ENCODE assay signal across 8 mouse cellular contexts in the genomic region with DNA sequence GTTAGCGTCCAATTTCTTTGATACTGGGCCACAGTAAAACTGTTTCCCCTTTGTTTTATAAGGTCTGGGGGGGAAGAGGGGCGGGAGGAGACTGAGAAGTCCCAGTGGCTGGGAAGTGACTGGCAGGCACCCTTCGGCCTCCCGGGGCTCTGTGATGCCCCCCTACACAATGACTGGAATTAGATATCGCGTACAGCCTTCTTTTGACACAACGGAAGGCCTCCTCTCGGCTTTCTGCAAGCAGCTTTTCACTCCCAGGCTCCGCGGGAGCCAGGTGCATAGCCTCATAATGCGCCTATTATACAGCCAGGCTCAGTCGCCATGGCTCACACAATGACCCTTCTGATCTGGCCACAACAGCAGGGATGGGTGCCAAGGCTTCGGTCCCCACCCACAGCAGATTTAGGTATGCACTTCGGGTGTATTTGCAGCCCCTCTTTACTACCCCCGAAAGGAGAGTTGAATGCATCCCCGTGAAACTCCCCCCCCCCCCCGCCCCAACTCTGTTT. TPM values are rescaled to one million over a fixed set of nuclear protein-coding genes. Genes with fewer than 3 reads are reported as not detected.
A peak's percentile ranks its signal among the peaks of the same experiment; 100 is the strongest.
DNase-seq lines count a peak whose midpoint lies in the region; ATAC-seq lines count a peak whose summit lies in the region.

No protein-coding gene starts in this region.

- H3K36me3 ChIP-seq in heart, embryonic 12.5 days: no peaks in the 10 kb centered on the region
- H3K36me3 ChIP-seq in heart, embryonic 16.5 days (ENCODE audit: control insufficient read depth, insufficient read depth): no peaks in the 10 kb centered on the region
- no peaks in the 10 kb centered on the region for H3K36me3 ChIP-seq in midbrain, embryonic 16.5 days (ENCODE audit: control insufficient read depth, insufficient read depth, low read length)

- peak overlapping the region; percentile 86 for H3K4me2 ChIP-seq in heart, embryonic 12.5 days
- peak overlapping the region; percentile 83 for H3K4me2 ChIP-seq in heart, embryonic 16.5 days (ENCODE audit: low read depth, low read length)
- H3K4me2 ChIP-seq in midbrain, embryonic 16.5 days (ENCODE audit: low read length): peak overlapping the region; percentile 64

- WGBS in heart, embryonic 12.5 days: under 1% methylated on average over 17 of the region's 17 CpGs
- WGBS in heart, embryonic 16.5 days: 3% methylated on average over 17 of the region's 17 CpGs
- WGBS in midbrain, embryonic 16.5 days: under 1% methylated on average over 17 of the region's 17 CpGs

- H3K9me3 ChIP-seq in heart, embryonic 12.5 days (replicated peaks): no peaks in the 10 kb centered on the region
- no peaks in the 10 kb centered on the region for H3K9me3 ChIP-seq in heart, embryonic 16.5 days (replicated peaks; ENCODE audit: control insufficient read depth, low read length)
- no peaks in the 10 kb centered on the region for H3K9me3 ChIP-seq in midbrain, embryonic 16.5 days (replicated peaks; ENCODE audit: control insufficient read depth, low read length, poor library complexity, severe bottlenecking)

- no peak overlapping the region for H3K27ac ChIP-seq in heart, embryonic 12.5 days (ENCODE audit: poor library complexity, severe bottlenecking)
- no peak overlapping the region for H3K27ac ChIP-seq in brown adipose tissue, adult 24 weeks (replicated peaks; ENCODE audit: low read depth, low read length)
- no peak overlapping the region for H3K27ac ChIP-seq in heart, embryonic 16.5 days (ENCODE audit: low read length)
- peak overlapping the region; percentile 87 for H3K27ac ChIP-seq in midbrain, embryonic 16.5 days (ENCODE audit: low read length)

- peak overlapping the region; percentile 46 for H3K4me3 ChIP-seq in heart, embryonic 12.5 days
- H3K4me3 ChIP-seq in brown adipose tissue, adult 24 weeks (ENCODE audit: insufficient read depth, low read depth, low read length): peak overlapping the region; percentile 39
- peak overlapping the region; percentile 52 for H3K4me3 ChIP-seq in heart, embryonic 16.5 days (ENCODE audit: low read length)
- peak overlapping the region; percentile 50 for H3K4me3 ChIP-seq in midbrain, embryonic 16.5 days (ENCODE audit: low read depth, low read length)

- peak overlapping the region; percentile 54 for H3K9ac ChIP-seq in heart, embryonic 12.5 days
- peak overlapping the region; percentile 42 for H3K9ac ChIP-seq in heart, embryonic 16.5 days (ENCODE audit: low read length)
- peak overlapping the region; percentile 76 for H3K9ac ChIP-seq in midbrain, embryonic 16.5 days (ENCODE audit: low read depth, low read length)

- H3K4me1 ChIP-seq in heart, embryonic 12.5 days (replicated peaks): peaks cover 24% of the 10 kb centered on the region
- peaks cover 5% of the 10 kb centered on the region; the same call in 1 of the 2 replicates for H3K4me1 ChIP-seq in brown adipose tissue, adult 24 weeks (ENCODE audit: control insufficient read depth, insufficient read depth, insufficient read length, low read length)
- peaks cover 14% of the 10 kb centered on the region for H3K4me1 ChIP-seq in heart, embryonic 16.5 days (ENCODE audit: control insufficient read depth, insufficient read depth, low read length)
- peaks cover 14% of the 10 kb centered on the region for H3K4me1 ChIP-seq in midbrain, embryonic 16.5 days (ENCODE audit: control insufficient read depth, insufficient read depth, low read length)

- DNase-seq in heart, adult 11 months: no peak
- DNase-seq in left cerebral cortex, adult 9 months (ENCODE audit: low spot score in 2 of 2): peak; percentile 44 to 70
- DNase-seq in yolk sac, embryonic 10.5 days (ENCODE audit: low spot score): peak; percentile 56
- no peak for DNase-seq in urinary bladder, postnatal 25 days (ENCODE audit: low spot score)

- ATAC-seq in heart, embryonic 12.5 days (ENCODE audit: insufficient number of reproducible peaks, low FRiP score): no peak
- peak; percentile 37; the same call in 1 of the 2 replicates for ATAC-seq in heart, embryonic 16.5 days (replicated peaks; ENCODE audit: extremely low read depth, insufficient read depth, low FRiP score)
- ATAC-seq in midbrain, embryonic 16.5 days: peak; percentile 76

- peaks cover 35% of the 10 kb centered on the region for H3K27me3 ChIP-seq in heart, embryonic 12.5 days (replicated peaks)
- H3K27me3 ChIP-seq in heart, embryonic 16.5 days (ENCODE audit: control insufficient read depth, insufficient read depth, low read length): 0 out of 2 replicates have a peak, but pooled peaks cover 4% of the 10 kb centered on the region
- no peaks in the 10 kb centered on the region for H3K27me3 ChIP-seq in midbrain, embryonic 16.5 days (ENCODE audit: control insufficient read depth, insufficient read depth, low read depth, low read length)

RNA-seq across cellular contexts. Expression of a gene that starts 0.6 kb away (rescaled TPM):
- polyA plus RNA-seq in heart, embryonic 12.5 days (2016; fragmentation: Nextera tagmentation; extraction: Ambion mirVana): 1.5 and 1.8 TPM in 2 replicates
- 1.4 TPM in 1 of 2 replicates, not detected in the other for polyA plus RNA-seq in brown adipose tissue, adult 24 weeks (2012; ENCODE audit: insufficient read depth, insufficient read length, missing spikeins)
- 3.1 and 4.0 TPM in 2 replicates for polyA plus RNA-seq in heart, embryonic 16.5 days (2015; fragmentation: Nextera tagmentation; extraction: Ambion mirVana)
- 16.1 and 16.2 TPM in 2 replicates for polyA plus RNA-seq in midbrain, embryonic 16.5 days (2015; fragmentation: Nextera tagmentation; extraction: Ambion mirVana)

Comparison
In these comparisons a context has a peak if more than half of its experiments do, and no peak if none do; other contexts are left out.
1. DNase-seq: peak in left cerebral cortex, adult 9 months (2 of 2) and yolk sac, embryonic 10.5 days (single experiment); none in heart, adult 11 months (single experiment) and urinary bladder, postnatal 25 days (single experiment).
2. Peak in every context shown above with its lines, with median percentiles within 50 percentile points of each other: H3K4me2 ChIP-seq, H3K4me3 ChIP-seq and H3K9ac ChIP-seq.